Mouse (Mus musculus): ENCODE measurements around the gene Rwdd2a. TPM values are rescaled to one million over a fixed set of nuclear protein-coding genes. Genes with fewer than 3 reads are reported as not detected.
A peak's percentile ranks its signal among the peaks of the same experiment; 100 is the strongest.

The Rwdd2a gene
- 10 to 100 TPM; 29.2 to 34.4 (median 30.7) TPM for total RNA-seq (2022)

GRCm38 (mm10) chr9:86571540-86572135 lies at the start of gene Rwdd2a, which contains the start of gene Pgm3:
Gene Rwdd2a (plus strand): TSS chr9:86571991.
Gene Pgm3 (minus strand): TSS chr9:86571842.
- peak; percentile 93 for DNase-seq (ENCODE audit: low spot score in 2 of 2)

- DNase-seq (ENCODE audit: low spot score in 2 of 2): no peak
Measured at GRCm38 (mm10) chr9:86522335-86522734, 49.5 kb upstream of the Rwdd2a start.

- DNase-seq (ENCODE audit: low spot score in 2 of 2): no peak
Measured at GRCm38 (mm10) chr9:86525600-86525999, 46.2 kb upstream of the Rwdd2a start.

DNA sequence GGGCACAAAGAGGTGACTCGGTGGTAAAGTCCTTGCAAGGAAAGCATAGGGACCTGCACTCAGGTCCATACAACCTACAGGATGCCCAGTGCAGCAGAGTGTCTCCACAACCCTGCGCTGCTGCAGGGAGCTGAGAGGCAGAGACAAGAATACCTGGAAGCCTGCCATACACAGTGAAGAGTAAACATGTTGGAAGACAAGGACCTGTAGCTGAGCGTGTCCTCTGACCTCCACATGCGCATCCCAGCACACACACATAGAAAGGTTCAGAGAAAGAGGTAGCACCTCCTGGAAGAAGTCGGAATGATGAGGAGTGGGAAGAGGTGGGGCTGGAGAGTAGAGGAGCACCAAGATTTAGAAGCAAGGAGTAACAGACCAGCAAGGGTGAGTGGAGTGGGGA lies 37.7 kb upstream of the Rwdd2a start:
- DNase-seq (ENCODE audit: low spot score in 2 of 2): no peak

GRCm38 (mm10) chr9:86543451-86543850 lies 28.3 kb upstream of the Rwdd2a start:
- DNase-seq (ENCODE audit: low spot score in 2 of 2): no peak

GRCm38 (mm10) chr9:86544559-86544958 lies 27.2 kb upstream of the Rwdd2a start:
- no peak for DNase-seq (ENCODE audit: low spot score in 2 of 2)

DNA sequence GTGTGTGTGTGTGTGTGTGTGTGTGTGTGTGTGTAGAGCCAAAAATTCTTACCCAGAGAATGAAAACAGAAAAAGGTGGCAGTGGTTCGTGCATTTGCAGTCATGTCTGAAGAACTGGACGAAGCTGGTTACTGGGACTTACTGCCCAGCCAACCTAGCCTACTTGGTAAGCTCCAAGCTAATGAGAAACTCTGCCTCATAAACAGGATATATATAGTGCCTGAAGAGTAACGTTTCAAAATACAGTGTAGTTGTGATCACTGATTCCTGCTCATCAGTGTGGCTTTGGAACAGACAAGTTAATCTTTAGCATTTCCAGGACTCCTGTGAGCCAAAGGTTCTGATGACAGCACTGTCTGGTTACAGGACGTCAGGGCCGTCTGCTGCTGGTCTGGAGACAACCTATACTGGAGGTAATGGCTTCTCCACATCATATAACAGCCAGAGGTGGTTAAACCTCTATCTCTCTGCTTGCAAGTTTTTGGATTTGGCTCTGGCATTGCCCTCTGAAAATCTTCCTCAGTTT lies 22.1 kb upstream of the Rwdd2a start:
- DNase-seq (ENCODE audit: low spot score in 2 of 2): no peak

- DNase-seq (ENCODE audit: low spot score in 2 of 2): no peak
Measured at GRCm38 (mm10) chr9:86550717-86551116, 21.1 kb upstream of the Rwdd2a start.

- DNase-seq (ENCODE audit: low spot score in 2 of 2): no peak
Measured at GRCm38 (mm10) chr9:86553886-86554285, 17.9 kb upstream of the Rwdd2a start.

DNA sequence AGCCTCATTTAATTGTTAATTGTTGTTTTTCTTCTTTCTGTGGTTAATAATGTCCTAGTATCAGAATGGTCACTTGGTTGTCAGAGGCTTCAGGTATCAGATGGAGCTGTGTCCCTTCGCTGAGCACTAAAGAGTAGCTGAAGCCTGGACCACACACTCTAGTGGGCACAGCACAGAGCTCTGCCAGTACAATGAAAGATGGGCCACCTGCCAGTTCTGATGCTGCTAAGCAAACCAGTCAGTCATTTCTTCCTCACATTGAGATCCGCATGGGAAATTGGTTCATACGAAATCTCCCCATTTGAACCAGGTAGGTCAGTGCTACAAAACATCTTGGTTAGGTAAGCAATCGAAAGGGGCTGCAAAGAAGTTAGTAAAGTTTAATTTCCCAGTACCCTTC lies 17.1 kb upstream of the Rwdd2a start:
- no peak for DNase-seq (ENCODE audit: low spot score in 2 of 2)

DNA sequence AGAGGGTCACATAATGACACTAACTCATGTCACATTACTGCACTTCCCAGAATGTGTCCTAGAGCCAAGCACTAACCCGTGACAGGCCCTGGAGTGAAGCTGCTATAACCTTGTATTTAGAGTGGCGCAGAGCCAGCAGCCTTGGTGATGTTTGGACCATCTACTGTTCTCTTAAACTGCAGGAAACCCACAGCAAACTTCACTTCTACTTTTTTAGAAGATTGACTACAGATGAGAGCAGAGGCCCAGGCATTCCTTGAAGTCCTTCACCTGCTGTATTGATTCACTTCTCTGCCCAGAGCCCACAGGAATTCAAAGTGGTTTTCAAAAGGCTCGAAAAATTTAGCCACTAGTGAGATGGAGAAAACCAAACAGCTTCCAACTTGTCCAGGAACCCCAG lies 11.2 kb upstream of the Rwdd2a start:
- no peak for DNase-seq (ENCODE audit: low spot score in 2 of 2)

GRCm38 (mm10) chr9:86569314-86569910 lies 2.4 kb upstream of the Rwdd2a start:
- no peak for DNase-seq (ENCODE audit: low spot score in 2 of 2)

DNA sequence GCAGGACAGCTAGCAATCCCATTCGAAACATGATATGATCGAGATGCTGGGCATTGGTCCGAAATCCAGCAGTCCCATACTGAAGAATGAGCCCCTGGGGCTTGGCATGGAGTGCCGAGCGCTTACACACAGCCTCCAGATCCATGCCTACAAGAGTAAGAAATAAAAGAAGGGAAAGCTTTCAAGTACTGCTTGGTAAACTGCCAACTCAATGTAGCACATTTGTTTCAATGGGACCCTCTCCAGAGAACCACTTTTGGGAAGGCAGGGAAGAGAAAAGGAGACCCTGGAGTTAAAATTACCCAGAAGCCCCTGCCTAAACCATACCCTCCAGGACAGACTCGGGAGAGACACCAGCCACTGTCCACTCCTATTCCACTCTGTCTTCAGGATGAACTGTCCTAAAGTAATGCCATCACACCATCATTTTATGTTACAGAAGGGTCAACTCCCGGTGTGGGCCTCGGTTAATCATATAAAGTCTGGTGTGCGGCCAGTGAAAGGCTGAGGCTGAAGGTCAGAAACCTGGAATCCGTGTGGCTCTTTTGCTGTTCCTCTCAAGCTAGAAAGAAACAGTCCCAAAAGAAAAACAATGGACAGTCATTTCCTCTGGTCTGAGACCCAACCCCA lies 1.4 kb upstream of the Rwdd2a start:
- DNase-seq (ENCODE audit: low spot score in 2 of 2): no peak

DNA sequence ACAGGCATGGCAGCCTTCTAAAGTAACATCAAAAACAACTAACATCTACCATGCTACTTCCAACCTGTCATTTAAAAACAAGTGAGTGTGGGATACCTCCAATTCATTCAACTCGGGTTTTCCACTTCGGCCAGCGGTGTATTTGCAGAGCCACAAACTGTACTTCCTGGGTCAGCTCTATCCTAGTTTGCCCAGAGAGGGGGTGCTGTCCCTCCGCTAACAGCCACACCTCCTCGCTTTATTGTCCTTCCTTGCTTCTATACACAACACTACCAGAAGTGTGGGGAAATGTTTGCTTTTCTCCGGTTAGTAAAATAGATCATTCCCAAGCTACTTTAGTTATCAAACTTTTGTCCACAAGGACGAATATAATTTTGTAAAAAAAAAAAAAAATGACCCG lies 845 bp upstream of the Rwdd2a start:
- no peak for DNase-seq (ENCODE audit: low spot score in 2 of 2)

DNA sequence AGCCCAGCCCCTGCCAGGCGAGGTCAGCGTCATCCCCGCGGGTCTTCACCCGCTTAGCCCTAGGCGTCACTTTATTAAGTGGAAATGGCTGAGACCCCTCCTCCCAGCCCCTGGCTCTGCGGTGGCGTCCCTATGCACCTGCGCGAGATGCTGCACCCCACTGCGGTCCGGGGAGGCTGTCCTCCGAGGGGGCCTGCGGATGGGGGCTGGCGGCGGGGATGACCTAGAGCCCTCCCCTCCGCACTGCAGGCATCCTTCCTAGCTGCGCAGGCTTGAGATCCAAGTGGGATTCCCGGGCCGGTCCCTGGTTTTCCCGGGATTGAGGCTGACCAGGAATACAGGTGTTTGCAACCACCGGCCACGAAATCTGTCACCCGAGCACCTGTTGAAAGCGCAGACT lies 405 bp downstream of the Rwdd2a start:
- no peak for DNase-seq (ENCODE audit: low spot score in 2 of 2)

GRCm38 (mm10) chr9:86572636-86573291 lies 973 bp downstream of the Rwdd2a start:
- peak; percentile 77 to 84 for DNase-seq (ENCODE audit: low spot score in 2 of 2)

GRCm38 (mm10) chr9:86573616-86574303 lies 2.0 kb downstream of the Rwdd2a start:
- DNase-seq (ENCODE audit: low spot score in 2 of 2): no peak

DNA sequence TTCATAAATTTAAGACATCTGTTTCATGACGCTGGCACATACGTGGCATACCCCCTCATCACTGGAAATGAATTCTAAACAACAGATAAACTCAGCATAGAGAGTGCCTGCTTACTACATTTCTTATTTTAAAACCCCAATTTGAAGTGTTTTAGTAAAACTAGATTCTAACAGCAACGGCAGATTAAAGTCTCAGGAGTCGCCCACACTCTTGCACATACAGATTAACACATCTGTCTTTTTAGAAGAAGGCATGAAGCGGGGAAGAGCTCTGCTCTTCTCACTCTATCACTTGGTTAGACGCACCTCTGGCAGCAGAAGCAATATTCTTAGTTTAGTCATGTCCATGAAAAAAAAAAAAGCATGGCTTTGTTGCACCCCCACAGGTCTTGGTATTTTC lies 3.4 kb downstream of the Rwdd2a start:
- DNase-seq (ENCODE audit: low spot score in 2 of 2): no peak

GRCm38 (mm10) chr9:86579657-86580056 lies 7.9 kb downstream of the Rwdd2a start:
- no peak for DNase-seq (ENCODE audit: low spot score in 2 of 2)

GRCm38 (mm10) chr9:86583740-86584139 lies 11.9 kb downstream of the Rwdd2a start:
- peak; percentile 45 to 73 for DNase-seq (ENCODE audit: low spot score in 2 of 2)

DNA sequence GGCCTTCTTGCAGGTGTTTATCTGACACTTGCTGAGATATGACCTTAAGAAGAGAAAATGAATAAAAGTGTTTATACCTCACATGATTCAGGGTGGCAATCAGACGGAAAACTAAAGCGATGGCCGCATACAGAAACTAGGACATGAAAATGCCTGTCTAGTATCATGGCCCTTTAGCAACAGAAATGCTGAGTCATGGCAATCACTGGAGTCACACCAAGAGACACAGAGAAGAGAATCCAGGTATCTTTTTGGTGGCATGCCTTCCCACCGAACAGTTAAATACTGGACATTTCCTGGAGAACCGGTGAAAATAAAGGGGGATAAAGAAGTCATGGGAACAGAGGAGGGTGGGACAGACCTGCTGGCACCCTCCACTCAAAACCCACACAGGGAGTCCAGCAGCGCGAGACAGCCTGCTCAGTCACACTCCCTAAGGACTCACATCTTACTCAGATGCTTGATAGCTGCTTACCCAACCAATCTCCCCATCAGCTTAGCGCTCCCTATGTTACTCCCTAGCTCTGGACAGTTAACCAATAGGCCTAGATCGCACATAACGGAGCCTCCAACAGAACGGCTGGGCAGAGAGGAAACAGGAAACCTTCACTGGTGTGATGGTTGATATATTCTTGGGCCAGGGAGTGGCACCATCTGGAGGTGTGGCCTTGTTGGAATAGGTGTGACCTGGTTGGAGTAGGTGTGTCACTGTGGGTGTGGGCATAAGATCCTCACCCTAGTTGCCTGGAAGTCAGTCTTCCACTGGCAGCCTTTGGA lies 15.4 kb downstream of the Rwdd2a start:
- DNase-seq (ENCODE audit: low spot score in 2 of 2): no peak

All from layer of hippocampus, adult 8-10 months (tissue).